Mouse (Mus musculus): ENCODE measurements around the gene Dock8.

Dock8 gene

GRCm38 (mm10) chr19:25133959-25134358, 134.6 kb downstream of the Dock8 start:
- DNase-seq = no peak

DNA sequence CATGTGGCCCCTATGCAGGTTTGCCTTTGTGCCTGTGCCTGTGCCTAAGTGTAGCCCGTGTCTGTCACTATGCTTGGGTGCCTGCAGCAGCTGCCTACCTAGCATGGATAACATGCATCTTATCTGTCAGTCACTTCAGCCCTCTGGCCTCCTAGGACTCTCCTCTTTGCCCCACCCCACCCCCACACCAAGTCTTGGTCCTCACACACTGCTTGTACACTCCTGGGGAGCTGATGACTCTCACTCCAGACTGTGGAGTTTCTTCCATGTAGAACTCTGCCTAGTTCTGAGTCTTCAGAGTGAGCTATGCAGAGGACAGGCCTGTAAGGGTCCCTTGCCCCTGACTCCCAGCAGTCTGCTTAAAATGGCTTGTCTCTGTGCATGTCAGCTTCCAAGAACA, 136.8 kb downstream of the Dock8 start:
- no peak for DNase-seq

GRCm38 (mm10) chr19:25137907-25138820, 138.8 kb downstream of the Dock8 start:
- DNase-seq = peak; percentile 27

- no peak for DNase-seq
Observed at GRCm38 (mm10) chr19:25144110-25145028, 145.0 kb downstream of the Dock8 start.

GRCm38 (mm10) chr19:25145116-25145515, 145.8 kb downstream of the Dock8 start:
- DNase-seq = no peak

DNA sequence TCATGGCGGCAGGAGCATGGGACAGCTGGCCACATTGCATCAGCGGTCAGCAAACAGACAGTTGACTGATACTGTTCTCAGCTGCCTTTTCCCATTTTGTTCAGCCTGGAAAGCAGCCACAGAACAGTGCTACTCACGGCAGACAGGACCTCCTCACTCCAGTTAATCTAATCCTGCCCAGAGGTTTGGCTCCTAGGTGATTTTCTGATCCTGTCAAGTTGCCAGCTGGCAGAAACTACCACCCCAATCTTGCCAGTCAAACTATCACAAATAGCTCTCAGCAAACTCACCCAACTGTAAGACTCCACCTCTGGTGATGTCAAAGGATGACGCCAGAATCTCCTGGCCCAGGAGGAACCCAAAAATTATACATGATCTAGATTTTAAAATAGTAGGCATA, 146.8 kb downstream of the Dock8 start:
- no peak for DNase-seq

- no peak for DNase-seq
Observed at GRCm38 (mm10) chr19:25149788-25150187, 150.5 kb downstream of the Dock8 start.

GRCm38 (mm10) chr19:25154506-25155178, 155.3 kb downstream of the Dock8 start:
- DNase-seq = no peak

GRCm38 (mm10) chr19:25155250-25155649, 155.9 kb downstream of the Dock8 start:
- DNase-seq = no peak

GRCm38 (mm10) chr19:25155709-25156108, 156.4 kb downstream of the Dock8 start:
- no peak for DNase-seq

DNA sequence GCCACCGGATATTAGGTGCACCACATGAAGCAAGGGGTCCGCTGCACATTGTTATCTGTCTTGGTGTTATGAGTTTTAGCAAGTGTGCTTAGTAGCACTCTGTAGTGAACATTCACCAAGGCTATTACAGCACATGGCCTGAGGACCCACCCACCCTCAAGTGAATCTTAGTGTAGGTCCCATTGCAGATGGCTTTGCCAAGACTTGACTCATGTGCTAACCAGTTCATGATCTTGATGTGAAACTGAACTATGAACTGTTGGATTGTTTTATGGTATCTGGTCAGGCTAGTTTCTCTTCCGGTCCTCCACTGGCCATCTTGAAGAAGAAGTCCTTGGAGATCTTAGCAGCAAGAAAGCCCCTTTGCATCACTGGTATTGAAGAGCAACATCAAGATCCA, 162.9 kb downstream of the Dock8 start:
- DNase-seq = no peak

GRCm38 (mm10) chr19:25163426-25163825, 164.1 kb downstream of the Dock8 start:
- DNase-seq = no peak

- DNase-seq = no peak
Observed at GRCm38 (mm10) chr19:25166412-25166811, 167.1 kb downstream of the Dock8 start.

DNA sequence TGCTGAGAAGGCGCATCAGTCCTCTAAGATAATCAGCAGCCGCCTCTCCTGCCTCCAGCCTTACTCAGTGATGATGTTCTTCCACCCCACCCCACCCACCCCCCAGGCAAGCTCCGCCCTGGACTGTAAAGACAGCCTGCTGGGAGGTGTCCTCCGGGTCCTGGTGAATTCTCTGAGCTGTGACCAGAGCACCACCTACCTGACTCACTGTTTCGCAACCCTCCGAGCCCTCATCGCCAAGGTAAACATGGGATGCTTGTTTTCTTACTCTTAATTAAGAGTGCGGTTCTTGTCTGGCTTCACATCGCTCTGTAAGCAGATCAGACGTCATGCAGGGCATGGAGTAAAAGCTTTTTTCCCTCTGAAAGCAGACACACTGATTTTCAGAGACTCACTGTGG, 172.1 kb downstream of the Dock8 start:
- no peak for DNase-seq

- no peak for DNase-seq
Observed at GRCm38 (mm10) chr19:25176746-25177145, 177.4 kb downstream of the Dock8 start.

GRCm38 (mm10) chr19:25180024-25180423, 180.7 kb downstream of the Dock8 start:
- DNase-seq = no peak

DNA sequence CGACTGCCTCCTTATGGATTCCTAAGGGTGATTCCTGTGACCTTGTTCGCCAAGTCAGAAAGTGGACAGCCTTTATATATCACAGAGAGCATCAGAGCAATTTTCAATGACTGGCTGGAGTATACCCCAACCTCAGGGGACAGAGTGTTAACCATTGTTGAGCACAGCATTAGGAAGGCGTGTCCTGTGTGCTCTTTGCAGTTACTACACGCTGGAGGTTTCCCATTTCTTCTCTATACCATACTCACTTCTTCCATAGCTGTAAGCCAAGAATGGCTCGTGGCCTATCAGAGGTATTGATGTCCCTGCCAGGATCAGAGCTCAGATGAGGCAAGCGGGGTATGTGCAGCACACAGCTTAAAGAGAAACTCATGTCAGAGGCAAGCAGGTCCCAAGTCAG, 181.2 kb downstream of the Dock8 start:
- DNase-seq = no peak

GRCm38 (mm10) chr19:25184076-25184475, 184.7 kb downstream of the Dock8 start:
- no peak for DNase-seq

DNA sequence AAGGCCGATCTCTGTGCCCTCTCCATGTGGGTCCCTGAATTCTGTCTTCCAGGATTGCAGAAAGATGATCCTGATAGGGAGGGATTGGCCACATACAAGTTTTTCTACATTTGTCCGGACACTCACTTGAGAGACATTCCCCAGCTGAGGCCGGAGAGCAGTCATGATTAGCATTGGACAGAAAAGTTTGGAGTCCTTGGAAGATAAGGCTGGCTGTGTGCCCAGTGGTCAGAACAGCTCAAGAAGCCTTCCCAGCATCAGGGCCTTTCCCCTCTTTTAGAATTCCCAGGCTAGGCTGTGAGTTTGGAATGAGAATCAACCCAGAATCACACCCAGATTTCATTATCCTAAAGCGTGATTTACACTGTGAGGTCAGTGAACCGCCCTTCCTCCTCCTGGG, 187.0 kb downstream of the Dock8 start:
- peak; percentile 49 for DNase-seq

DNA sequence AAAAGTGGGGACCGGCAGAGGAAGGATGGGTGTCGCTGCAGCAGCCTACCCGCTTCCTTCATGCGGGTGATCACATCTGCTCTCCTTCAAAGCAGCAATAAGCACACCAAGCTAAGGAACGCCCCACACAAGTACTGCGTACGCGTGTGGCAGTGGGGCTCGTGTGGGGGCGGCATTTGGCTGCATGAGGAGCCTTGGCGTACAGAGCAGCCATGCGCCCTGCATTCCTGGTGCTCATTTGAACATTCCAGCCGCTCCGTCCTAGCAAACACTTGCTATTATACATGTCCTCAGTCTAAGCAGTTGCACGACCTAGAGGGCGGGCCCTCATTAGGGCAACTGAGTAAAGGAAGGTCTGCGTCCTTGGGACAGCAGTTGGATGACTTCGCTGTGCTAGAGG, 188.3 kb downstream of the Dock8 start:
- DNase-seq = peak; percentile 24

DNA sequence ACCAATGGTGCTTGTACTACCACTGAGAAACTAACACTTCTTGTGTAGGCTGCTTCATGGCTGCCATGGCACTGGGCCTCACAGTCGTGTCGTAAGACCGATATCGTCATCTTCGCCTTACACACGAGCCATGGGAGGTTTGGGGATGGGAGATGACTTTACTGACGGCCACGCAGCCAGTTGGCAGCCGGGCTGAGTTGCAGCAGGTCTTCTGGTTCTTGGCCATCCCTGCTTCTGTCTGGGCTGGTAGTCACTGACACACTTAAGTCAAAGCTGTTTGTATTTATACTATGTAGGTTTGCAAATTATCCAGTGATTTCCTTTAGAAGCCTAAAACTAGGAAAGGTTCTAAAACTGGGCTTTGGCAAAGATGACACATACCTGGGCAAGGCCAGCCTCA, 194.4 kb downstream of the Dock8 start:
- DNase-seq = no peak

DNA sequence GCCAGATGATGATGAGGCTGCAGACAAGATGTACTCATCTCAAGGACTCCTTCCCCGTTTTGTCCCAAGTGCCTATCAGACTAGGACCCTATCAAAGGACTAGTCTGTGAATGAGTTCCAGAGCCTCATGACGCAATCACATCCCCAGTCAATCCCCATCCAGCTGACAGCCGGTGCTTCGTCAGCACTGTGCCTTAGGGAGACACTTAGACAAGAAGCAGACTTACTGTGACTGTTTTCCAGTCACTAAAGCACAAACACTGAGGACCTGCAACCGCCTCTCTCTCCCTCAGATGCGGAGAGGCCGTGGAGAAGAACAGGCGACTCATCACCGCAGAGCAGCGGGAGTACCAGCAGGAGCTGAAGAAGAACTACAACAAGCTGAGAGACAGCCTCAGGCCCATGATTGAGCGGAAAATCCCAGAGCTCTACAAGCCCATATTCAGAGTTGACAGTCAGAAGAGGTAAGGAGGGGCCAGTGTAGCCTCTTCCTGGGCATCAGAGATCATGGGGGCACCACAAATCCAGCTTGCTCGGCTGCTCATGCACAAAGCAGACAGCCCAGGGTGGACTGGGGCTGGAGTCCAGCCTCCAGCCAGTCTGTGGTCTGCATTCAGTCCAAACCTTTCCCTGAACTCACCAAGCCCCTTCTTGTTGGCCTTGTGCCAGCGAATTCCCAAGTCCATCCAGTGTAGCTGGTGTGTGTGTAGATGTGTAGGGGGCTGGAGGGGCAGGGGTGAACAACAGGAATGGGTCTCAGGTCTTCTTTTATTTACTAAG, 200.9 kb downstream of the Dock8 start:
- DNase-seq = no peak
